Mouse (Mus musculus) heart, postnatal 25 days (tissue): ENCODE data around the gene Poln. TPM values are rescaled to one million over a fixed set of nuclear protein-coding genes. Genes with fewer than 3 reads are reported as not detected.

Experiments used
- DNase-seq: peaks from one replicate; pipeline ENCODE4 v3.0.0; 2022; ENCODE audit warnings: low spot score
- intact Hi-C: fragments of 180-260 bp; cut with DNase I; formaldehyde crosslinking; loops from one replicate; pipeline ENCODE4 v1.15.1; 2025
- total RNA-seq, 2 experiments: library from RNA; stranded (reverse); gene quantifications; 2 replicates each; pipeline ENCODE4 v1.2.3; 2021

Gene Poln
- 1 to 10 TPM; 3.3 to 3.4 TPM for total RNA-seq

DNA sequence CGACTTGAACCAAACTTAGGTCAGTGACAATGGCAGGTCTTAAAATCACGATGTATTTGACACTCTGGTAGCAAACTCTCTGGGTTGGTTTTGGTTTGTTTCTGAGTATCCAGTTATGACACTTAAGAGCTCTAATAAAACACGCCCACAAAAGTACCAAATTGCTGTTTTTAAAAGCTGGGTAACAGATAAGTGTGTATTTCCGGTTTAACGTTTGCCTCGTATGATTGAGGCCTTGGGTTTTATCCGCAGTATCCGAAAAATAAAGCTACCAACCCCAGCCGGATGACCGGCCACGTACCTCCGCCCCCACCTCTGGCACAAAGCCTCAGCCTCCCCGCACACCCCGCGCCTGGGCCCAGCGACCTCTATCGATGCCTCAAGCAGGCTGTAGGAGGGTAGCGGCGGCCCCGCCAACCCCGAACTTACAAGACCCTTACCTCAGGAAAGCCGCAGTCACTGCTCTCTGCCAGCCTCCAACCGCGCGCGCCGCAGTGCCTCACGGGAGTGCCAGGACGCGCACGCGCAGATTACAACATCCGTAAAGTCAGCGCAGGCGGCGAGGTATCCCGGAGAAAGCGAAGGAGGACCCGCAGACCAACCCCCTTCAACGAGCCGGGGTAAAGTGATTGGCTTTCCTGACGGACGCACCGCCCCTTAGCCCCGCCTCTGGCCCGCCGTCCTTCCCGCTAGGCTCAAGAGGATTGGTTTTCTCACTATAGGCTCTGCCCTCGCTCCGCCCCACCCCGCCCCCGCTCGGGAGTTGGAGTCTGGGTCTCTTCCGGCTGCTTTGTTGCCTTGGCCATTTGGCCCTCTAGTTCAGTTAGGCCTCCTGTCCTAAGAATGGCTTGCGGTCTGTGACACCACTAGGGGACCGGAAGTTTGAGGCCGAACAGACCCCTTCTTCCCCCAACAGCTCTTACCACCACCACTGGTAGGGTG lies at the start of gene Poln, which contains the start of gene Haus3:
Poln (minus strand) TSS at position 499 of the 942 bp plus-strand sequence.
Haus3 (minus strand) TSS at position 578 of the 942 bp plus-strand sequence.
- peak; percentile 97 for DNase-seq
- intact Hi-C loops = no loop called here

DNA sequence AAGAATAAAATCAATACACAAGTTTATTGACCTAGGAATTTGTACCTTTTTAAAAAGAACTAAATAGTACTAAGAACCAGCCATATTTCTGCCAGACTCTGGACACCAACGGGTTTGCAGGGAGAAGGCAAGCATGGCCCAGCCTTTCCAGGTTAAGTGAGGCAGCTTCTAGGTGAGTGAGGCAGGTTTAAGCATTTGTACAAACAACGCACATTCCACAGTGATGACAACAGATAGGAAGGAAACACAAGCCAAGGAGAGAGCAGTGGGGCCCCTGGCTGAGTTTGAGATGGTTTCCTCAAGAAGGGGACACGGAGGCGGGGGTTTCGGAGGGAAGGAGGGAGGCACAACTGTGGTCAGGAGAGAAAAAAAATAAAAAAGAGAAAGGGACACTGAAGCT lies 49.4 kb upstream of the Poln start:
- no peak for DNase-seq
- intact Hi-C loops = no loop called here

DNA sequence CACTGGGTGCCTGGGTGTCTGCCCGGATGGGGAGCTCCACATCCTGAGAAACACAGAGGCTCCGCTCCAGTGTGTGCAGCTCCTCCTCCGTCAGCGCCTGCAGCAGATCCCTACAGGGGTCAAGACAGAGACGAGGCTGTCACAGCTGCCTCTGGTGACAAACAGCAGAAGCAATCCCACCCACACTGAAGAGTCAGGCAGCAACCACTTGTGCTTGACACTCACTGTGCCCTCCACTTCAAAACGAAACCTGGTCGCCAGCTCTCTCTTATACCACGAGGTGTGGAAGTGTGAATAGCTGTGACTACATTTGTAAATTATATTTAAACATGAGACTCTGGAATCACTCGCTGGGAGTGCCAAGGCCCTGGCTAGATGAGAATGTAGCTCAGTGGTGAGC lies 48.5 kb upstream of the Poln start:
- DNase-seq = no peak
- intact Hi-C loops = no loop called here

DNA sequence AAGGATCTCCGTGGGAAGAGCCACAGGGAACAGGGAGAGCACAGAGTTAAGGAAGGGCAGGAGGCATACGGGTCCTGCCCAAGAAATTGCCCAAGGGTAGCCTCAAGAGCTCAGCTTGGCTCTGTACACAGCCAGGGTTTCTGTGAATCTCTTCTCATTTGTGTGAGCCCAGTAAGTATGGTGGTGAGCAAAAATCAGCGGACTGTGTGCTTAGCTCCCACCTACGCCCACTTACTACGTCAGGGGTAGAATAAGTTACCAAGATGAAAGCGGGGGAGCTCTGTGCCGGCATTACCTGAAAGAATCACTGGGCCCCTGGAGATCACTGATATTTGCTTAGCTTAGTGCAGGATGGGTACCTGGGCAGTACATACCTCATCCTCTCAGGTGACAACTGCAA lies 46.8 kb upstream of the Poln start:
- DNase-seq = no peak
- intact Hi-C loops = no loop called here

DNA sequence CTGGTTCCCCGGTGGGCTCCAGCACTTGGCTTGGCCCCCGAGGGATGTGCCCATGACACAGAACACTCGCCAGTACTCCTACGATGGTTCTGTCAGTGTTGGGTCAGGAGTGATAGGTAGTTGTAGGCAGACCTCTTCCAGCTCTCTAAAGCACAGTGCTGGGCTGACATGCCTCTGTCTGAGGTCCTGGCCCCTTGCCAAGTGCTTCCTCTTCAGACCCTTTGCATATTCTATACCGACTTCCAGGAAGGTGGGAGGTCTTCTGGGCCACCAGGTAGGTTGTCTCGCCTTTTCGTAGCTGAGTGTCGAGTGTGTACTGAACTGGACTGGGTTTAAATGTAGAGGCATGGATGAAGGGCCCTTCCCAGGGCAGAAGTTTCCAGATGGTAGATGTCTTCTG lies 44.4 kb upstream of the Poln start:
- no peak for DNase-seq

DNA sequence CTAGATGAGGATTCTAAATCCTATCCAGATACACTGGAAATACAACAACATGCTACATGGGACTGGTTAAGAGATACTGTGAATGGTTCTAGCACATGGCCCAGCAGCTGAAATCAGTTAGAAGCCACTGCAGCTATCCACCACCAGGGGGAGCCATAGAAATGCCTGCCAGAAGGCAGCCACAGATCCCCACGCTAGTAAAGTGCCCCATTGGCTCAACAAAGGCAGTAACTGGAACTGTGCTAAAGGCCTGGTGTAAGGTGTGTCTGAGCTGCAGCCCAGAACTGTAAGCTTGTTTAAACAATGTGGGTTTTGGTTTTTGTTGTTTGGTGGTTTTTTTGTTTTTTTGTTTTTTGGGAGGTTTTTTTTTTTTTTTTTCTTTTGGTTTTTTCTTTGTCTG lies 41.0 kb upstream of the Poln start:
- peak; percentile 48 for DNase-seq
- intact Hi-C loops = loop anchor here (5.0 kb wide), 2 partner anchors 113 to 437 kb away; no protein-coding TSS in a partner anchor

More for the DNA sequence above, 44.4 kb upstream of the Poln start:
- intact Hi-C loops = loop anchor here (5.0 kb wide), 2 partner anchors 116 to 434 kb away; no protein-coding TSS in a partner anchor

DNA sequence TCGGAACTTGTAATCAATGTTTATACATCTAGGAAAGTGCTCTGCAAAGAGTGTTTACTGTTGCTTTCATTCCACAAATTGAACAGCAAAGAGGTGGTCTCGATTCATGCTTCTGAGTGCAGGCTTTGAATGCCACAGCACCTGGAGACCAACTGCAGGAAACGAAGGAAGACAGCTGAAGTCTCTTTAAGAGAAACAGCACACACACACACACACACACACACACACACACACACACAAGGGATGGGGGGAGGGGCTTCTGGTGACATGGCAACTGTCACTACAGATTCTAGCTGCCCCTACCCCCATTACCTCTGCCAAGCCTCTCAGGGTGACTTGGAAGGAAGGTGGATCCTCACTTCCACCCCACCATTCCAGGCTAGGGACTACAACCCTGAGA lies 38.3 kb upstream of the Poln start:
- no peak for DNase-seq
- intact Hi-C loops = no loop called here

DNA sequence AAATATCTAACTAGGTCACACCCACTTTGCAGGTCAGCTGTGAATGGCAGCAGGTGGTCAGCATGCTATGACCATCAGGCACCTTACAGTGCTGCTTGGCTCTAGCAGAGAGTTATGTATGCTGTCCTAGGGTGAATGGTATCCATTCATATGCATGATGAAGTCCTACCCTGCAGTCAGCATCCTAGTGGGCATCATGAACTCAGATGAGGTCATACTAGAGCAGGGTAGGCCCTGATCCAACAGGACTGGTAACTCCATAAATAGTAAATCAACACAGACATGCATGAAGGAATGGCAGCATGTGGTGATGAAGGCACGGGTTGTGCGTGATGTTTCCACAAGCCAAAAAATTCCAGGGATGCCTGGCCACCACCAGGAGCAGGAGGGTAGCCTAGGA lies 36.5 kb upstream of the Poln start:
- DNase-seq = no peak
- intact Hi-C loops = no loop called here

DNA sequence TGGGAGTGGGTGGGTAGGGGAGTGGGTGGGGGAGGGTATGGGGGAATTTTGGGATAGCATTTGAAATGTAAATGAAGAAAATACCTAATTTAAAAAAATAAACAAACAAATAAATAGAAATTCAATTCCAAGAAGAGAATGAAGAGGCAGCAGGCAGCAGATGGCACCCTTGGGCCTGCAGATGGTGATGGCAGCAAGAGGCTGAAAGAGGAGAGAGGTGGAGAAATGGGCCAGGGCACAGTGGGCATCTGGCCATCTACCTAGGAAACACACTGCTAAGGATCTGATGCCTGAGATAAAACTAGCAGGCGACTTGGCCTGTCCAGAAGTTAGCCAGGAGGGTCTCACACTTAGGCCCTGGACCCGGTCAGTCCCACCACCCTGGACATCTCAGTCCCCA lies 35.7 kb upstream of the Poln start:
- no peak for DNase-seq
- intact Hi-C loops = no loop called here

DNA sequence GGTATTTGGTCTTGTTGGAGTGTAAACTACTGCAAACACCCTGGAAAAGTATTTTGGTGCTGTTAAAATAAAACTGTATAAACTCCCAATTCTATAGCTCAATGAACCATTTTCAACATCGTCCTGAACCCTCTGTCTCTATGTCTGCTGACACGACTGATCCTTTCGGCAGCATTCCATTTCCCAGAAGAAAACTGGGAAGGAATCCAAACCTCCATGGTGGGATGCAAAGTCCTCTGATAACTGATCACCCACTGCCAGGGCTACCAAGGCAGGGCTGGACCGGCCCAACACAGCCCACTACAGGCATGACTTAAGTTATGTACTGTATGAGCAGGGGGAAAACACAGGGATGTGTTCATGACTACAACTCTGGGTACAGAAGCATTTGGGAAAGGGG lies 32.8 kb upstream of the Poln start:
- no peak for DNase-seq
- intact Hi-C loops = no loop called here

DNA sequence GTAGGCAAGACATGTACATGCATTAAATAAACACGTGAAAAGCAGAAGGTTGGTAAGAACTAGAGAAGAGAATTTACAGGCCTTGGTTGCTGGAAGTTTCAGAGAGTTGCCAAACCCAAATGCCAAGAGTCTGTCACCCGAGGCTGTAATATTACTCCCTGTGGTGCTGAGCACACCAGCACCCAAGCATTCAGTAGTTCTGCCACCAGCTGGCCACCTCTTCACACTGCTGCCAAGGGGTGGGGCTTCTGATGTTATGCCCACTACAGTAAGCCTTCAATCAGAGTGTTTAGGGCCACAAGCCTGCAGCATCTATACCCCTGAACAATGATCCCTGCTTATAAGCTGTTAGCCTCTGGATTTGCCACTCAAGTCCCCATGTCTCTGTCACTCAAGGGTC lies 32.1 kb upstream of the Poln start:
- intact Hi-C loops = no loop called here
- DNase-seq = no peak

DNA sequence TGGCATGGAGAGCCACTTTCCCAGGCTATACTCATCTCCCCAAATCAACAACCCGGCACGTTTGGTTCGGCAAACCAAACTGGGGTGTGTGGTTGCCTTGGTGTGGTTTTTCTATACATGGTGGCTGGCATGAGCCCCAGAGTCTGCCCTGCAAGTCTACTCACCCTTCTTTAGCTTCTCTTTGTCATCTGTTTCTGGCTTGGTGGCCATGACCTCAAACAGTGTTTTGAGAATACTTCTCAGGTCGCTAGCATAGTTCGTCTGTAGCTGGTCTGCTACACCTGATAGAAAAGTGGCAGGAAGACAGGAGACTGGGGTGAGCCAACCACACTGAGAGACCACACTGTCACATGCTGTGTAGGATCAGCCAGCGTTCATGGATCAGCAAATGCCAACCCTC lies 29.4 kb upstream of the Poln start:
- no peak for DNase-seq
- intact Hi-C loops = no loop called here

DNA sequence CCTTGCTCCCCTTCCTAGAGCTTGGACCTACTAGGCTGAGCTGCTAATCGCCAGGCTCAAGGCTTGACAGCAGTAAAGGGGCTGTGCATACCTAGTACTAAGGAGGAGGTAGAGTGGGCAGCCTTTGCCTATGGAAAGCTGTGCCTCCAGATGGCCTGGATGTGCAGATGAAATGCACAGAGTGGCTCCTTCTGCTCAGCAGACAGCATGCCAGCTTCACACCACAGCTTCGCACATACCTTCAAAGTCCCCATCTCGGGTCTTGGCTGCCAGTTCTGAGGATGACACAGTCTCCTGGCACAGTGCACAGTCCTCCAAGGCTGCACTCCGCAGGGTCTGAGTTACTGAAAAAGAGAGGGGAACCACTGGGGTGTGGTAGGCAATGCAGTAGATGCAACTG lies 28.0 kb upstream of the Poln start:
- intact Hi-C loops = no loop called here
- no peak for DNase-seq

DNA sequence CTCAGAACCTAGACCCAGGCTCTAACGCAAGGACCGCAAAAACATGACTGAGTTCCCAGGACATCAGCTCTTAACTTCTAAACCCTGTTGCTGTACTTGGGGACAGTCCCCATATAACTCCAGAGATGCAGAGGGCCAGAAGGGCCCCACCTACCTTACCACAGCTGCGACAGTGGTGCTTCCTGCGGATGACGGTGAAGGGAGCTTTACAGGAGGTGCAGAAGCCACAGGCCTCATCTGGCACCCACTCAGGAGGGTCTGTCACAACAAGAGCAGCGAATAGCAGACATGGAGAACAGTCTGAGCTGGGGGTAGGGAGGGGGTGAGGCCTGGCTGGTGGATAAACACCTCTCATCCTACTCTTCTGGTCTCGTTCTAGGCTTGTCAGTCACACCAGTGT lies 27.2 kb upstream of the Poln start:
- intact Hi-C loops = no loop called here
- no peak for DNase-seq

DNA sequence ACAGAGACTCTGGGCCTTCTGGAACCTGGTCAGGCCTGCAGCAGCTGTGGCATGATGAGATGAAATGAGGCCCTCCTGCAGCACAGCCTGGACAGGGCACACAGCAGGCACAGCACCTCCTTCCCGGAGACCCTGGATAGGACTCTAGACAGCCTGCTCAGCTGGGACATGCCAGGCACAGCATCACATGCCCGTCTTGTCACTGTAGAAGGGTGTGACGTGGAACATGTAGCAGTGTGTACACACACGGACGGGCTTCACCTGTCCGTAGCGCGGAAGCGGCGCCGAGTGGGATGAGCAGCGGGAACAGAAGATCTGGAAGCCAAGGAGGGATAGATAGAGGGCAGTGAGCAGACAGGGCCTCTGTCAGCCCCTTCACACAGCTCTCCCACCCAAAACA lies 26.5 kb upstream of the Poln start:
- intact Hi-C loops = no loop called here
- no peak for DNase-seq

DNA sequence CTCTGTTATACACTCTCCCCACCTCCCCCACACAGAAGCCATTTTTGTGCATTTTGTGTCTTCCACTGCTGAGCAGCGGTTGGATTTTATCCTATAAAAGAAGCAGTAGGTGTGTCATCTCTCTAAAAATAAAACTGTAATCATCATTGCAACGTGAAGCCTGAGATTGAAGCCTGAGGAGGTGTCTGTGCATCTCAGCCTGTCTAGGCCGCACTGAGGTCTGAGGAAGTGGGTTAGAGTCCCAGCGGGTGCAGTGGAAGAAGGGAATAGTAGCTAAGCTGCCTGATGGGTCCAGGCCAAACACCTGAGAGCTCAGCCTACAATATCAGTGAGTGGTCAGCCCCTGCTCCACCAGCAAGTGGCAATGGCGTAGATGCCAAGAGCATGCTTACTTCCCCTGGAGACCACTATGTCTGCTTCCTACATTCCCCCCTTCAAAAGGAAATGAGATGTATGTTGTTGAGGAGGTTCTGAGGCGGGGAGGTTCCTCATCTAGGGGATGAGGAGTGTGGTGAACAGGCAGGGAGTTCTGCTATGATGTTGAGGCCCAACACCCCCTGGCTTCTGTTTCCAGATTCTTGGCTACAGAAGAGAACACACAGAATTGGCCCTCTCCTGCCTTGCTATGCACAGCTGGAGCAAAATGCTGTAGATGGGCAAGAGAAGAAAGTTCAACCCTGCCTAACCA lies 25.9 kb upstream of the Poln start:
- intact Hi-C loops = loop anchor here (5.0 kb wide), 1 partner anchor 98 kb away; no protein-coding TSS in a partner anchor
- DNase-seq = no peak

DNA sequence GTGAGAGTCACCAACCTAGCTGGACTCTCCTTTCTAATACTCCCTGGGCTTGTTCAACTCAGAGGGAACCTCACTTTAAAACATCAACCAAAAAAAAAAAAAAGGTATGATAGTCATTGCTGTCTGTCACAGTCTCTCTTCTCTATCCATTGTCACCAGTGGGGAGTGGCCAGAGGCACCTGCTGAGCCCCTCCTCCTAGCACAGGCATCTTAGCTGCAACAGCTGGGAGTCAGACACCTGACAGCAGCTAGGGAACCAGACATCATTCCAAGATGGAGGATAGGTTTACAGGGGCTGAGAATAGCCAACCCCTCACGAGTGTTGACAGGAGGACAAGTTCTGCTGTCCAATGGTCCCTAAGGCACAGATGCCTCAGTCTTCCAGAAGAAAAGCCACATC lies 25.2 kb upstream of the Poln start:
- intact Hi-C loops = loop anchor here (5.0 kb wide), 1 partner anchor 97 kb away; no protein-coding TSS in a partner anchor
- DNase-seq = no peak

DNA sequence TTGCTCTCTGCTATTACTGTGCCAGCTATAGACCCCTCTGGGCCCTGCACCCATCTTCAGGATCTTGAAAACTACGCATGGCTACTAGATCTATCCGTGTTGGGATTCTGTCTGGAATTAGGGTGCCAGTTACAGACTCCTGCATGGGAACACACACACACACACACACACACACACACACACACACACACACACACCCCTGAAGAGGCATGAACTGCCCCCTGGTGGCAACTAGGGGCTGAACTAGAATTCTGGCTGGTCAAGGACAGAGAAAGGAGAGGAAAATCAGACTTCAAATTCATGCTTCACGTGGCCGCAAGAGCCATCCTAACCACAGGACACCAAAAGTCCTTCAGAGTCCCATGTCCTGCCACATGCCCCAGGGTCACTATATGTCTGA lies 22.6 kb upstream of the Poln start:
- DNase-seq = no peak
- intact Hi-C loops = loop anchor here (2.0 to 5.0 kb wide), 2 partner anchors 51 to 95 kb away; no protein-coding TSS in a partner anchor

DNA sequence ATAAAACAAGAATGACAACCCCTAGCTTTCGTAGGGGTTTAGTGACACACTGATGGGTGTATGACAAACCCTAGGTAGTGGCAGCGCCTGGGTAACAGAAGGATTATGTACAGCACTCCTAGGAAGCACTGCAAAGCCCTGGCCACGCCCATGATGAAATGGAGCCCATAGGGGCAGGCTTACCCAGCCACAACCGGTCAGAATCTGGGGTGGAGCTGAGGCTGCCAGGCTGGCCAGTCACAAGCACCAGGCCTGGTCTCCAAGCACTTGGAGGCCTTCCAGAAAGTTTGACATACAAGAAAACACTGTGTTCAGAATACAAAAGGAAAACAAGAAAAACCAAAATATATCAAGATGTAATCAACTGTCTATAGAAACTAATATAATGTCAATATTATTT lies 21.8 kb upstream of the Poln start:
- intact Hi-C loops = loop anchor here (2.0 to 5.0 kb wide), 2 partner anchors 50 to 94 kb away; no protein-coding TSS in a partner anchor
- DNase-seq = no peak

DNA sequence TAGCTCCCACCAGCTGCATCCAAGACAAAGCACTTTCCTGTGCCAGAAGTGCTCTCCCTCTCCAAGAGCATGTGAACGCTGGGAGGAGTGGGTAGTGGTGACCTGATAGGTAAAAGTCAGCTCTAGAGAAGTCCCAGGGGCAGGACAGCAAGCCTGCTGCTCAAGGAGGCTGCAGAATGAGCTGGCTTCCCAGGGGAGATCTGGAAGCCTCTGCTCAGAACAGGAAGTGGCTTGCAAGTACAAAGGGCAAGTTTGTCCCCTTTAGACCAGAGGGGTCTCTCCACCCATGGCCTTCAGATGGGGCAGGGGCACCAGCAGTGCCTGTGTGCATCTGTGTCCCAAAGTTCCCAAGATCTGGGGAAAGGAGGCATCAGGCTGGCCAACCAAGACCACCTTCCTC lies 20.3 kb upstream of the Poln start:
- DNase-seq = no peak
- intact Hi-C loops = loop anchor here (2.0 kb wide), 1 partner anchor 19 kb away; no protein-coding TSS in a partner anchor

DNA sequence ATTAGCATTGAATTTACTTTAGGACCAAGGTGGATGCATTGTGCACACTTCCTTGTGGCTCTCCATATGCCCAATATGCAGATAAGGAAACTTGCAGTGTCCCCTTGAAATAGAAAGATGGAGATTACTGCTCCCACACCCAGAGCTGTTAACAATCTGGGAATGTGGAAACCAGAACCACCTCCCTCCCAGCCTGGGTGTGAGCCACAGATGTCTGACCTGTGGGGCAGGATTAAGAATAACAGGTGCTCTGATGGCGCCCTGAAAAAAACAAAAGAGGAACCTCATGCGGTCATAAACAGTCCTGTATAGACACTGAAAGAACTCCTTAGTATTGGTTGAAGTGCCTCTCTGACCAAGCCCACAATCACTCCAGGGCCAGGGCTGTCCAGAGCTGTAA lies 19.6 kb upstream of the Poln start:
- DNase-seq = no peak
- intact Hi-C loops = loop anchor here (2.0 kb wide), 1 partner anchor 18 kb away; no protein-coding TSS in a partner anchor
